Mouse (Mus musculus) kidney, adult 2 months (tissue): ENCODE measurements around the gene Gm10065. TPM values are rescaled to one million over a fixed set of nuclear protein-coding genes. Genes with fewer than 3 reads are reported as not detected.
A peak's percentile ranks its signal among the peaks of the same experiment; 100 is the strongest.
"Not testable (repeated sequence)": the region's sequence is repeated elsewhere in the genome, so short reads cannot be mapped to it uniquely, and the experiment has no call there.

Source experiments
- DNase-seq: peaks from one replicate; pipeline ENCODE4 v3.0.0; 2021
- H3K27ac ChIP-seq: fragments of 200-500 bp; 2 replicates; pipeline ENCODE4 v1.5.1; 2012; ENCODE audit warnings: low read depth, low read length, control low read depth, inconsistent platforms; ENCODE audit not compliant: insufficient read depth
- H3K27me3 ChIP-seq: fragments of 200-500 bp; replicated peaks from 2 replicates; pipeline ENCODE4 v1.6.1; 2012; ENCODE audit warnings: mild to moderate bottlenecking, moderate library complexity, low read length, inconsistent platforms; ENCODE audit not compliant: control insufficient read depth, insufficient read depth
- H3K36me3 ChIP-seq: fragments of 200-500 bp; 2 replicates; pipeline ENCODE4 v1.6.1; 2012; ENCODE audit warnings: mild to moderate bottlenecking, moderate library complexity, low read length, inconsistent platforms; ENCODE audit not compliant: control insufficient read depth, insufficient read depth
- H3K4me1 ChIP-seq: fragments of 200-500 bp; 2 replicates; pipeline ENCODE4 v1.6.1; 2011; ENCODE audit warnings: low read length; ENCODE audit not compliant: control insufficient read depth, insufficient read depth
- H3K4me3 ChIP-seq: fragments of 200-500 bp; 2 replicates; pipeline ENCODE4 v1.5.1; 2011; ENCODE audit warnings: mild to moderate bottlenecking, low read depth, low read length, control low read depth; ENCODE audit not compliant: insufficient read depth
- CTCF ChIP-seq: fragments of 200-500 bp; conservative IDR thresholded peaks from 2 replicates; pipeline ENCODE4 v1.5.1; 2011; ENCODE audit warnings: low read depth, mild to moderate bottlenecking, control low read depth, low read length, moderate library complexity, mixed read lengths; ENCODE audit not compliant: insufficient read depth, insufficient read length
- POLR2A ChIP-seq: fragments of 200-500 bp; IDR thresholded peaks from one replicate; pipeline ENCODE4 v1.6.1; 2011; ENCODE audit warnings: low read depth, low read length, control low read depth
- WGBS: fragments of 180-500 bp; shearing (Covaris S2); methylation state at CpG from one replicate; pipeline ENCODE4 v1.1.7; 2018; 5-methylcytosine and 5-hydroxymethylcytosine counted together
- polyA plus RNA-seq: library from polyadenylated mRNA; depleted of rRNA; stranded (reverse); fragments of >200 nt; gene quantifications from 2 replicates; pipeline ENCODE4 v1.2.3, GENCODE M21; 2012; rRNA removed

Gene Gm10065
- polyA plus RNA-seq: not detected in 2 replicates

GRCm38 (mm10) chr13:21478759-21479670 is at the start of gene Gm10065, which contains the start of gene Zkscan4:
Gene Gm10065, minus strand, starts transcription at chr13:21479441.
Gene Zkscan4, plus strand, starts transcription at chr13:21478907.
- WGBS: 2% methylated on average over 31 of the region's 31 CpGs
- peak; percentile 75 for DNase-seq

GRCm38 (mm10) chr13:21506221-21506649 is 27.0 kb upstream of the Gm10065 start:
- H3K4me1 ChIP-seq: no peaks in the 10 kb centered on the region
- H3K27ac ChIP-seq: peak overlapping the region; percentile 84
- peak overlapping the region; percentile 77 for H3K4me3 ChIP-seq
- WGBS: 1% methylated on average over 21 of the region's 21 CpGs
- no peaks in the 10 kb centered on the region for H3K36me3 ChIP-seq
- no peaks in the 10 kb centered on the region; the same call in 1 of the 2 replicates for H3K27me3 ChIP-seq
- peak; percentile 92 for DNase-seq
- TF ChIP-seq CTCF: no peak
- no peak for TF ChIP-seq POLR2A

More at GRCm38 (mm10) chr13:21478759-21479670, at the start of gene Gm10065, which contains the start of gene Zkscan4:
- not testable (repeated sequence) for H3K4me1 ChIP-seq, H3K36me3 ChIP-seq, H3K27me3 ChIP-seq
- Histone ChIP-seq H3K27ac (peak within 1 kb of the TSS; percentile 65), H3K4me3 (peak within 1 kb of the TSS; percentile 54)

- no peak for DNase-seq
- WGBS: 91% methylated on average over 5 of the region's 5 CpGs
- no peak overlapping the region for H3K4me3 ChIP-seq
- H3K36me3 ChIP-seq: no peaks in the 10 kb centered on the region
- H3K27me3 ChIP-seq: no peaks in the 10 kb centered on the region
- TF ChIP-seq POLR2A (no peak), CTCF (no peak)
- no peaks in the 10 kb centered on the region for H3K4me1 ChIP-seq
- H3K27ac ChIP-seq: no peak overlapping the region
Measured at GRCm38 (mm10) chr13:21502296-21502695, 23.1 kb upstream of the Gm10065 start.

GRCm38 (mm10) chr13:21501182-21501581 is 21.9 kb upstream of the Gm10065 start, which contains the start of gene Gm11273:
Gene Gm11273, minus strand, starts transcription at chr13:21501418.
- WGBS: 94% methylated on average over 17 of the region's 17 CpGs
- H3K4me1 ChIP-seq, H3K27me3 ChIP-seq, H3K4me3 ChIP-seq, H3K27ac ChIP-seq, DNase-seq, H3K36me3 ChIP-seq: not testable (repeated sequence)

- Histone ChIP-seq H3K27me3 (no peaks in the 10 kb centered on the region), H3K4me1 (no peaks in the 10 kb centered on the region), H3K36me3 (no peaks in the 10 kb centered on the region), H3K4me3 (no peak within 1 kb of the TSS), H3K27ac (no peak within 1 kb of the TSS)
- no peak for TF ChIP-seq CTCF
- no peak for TF ChIP-seq POLR2A
- peak; percentile 7 for DNase-seq
- 94% methylated on average over 21 of the region's 21 CpGs for WGBS
Measured at GRCm38 (mm10) chr13:21495080-21495479, 15.8 kb upstream of the Gm10065 start, which contains the start of gene AK157302. Gene AK157302, plus strand, starts transcription at chr13:21495223.

- WGBS: 92% methylated on average over 5 of the region's 5 CpGs
Measured at GRCm38 (mm10) chr13:21492847-21493246, 13.6 kb upstream of the Gm10065 start.

GRCm38 (mm10) chr13:21486881-21487280 is 7.6 kb upstream of the Gm10065 start:
- DNase-seq: no peak
- no peak for TF ChIP-seq POLR2A
- no peak for TF ChIP-seq CTCF

More at GRCm38 (mm10) chr13:21492847-21493246, 13.6 kb upstream of the Gm10065 start:
- Histone ChIP-seq H3K27ac (no peak overlapping the region), H3K27me3 (no peaks in the 10 kb centered on the region), H3K4me3 (no peak overlapping the region), H3K4me1 (no peaks in the 10 kb centered on the region), H3K36me3 (no peaks in the 10 kb centered on the region)
- no peak for DNase-seq
- TF ChIP-seq CTCF (no peak), POLR2A (no peak)

More at GRCm38 (mm10) chr13:21486881-21487280, 7.6 kb upstream of the Gm10065 start:
- no peaks in the 10 kb centered on the region for H3K27me3 ChIP-seq
- H3K36me3 ChIP-seq: no peaks in the 10 kb centered on the region
- H3K4me1 ChIP-seq: no peaks in the 10 kb centered on the region
- no peak overlapping the region for H3K27ac ChIP-seq
- WGBS: 90% methylated on average over 1 of the region's 1 CpGs
- no peak overlapping the region for H3K4me3 ChIP-seq
